Mouse (Mus musculus) cerebellum, postnatal 10 days (tissue): ENCODE data around the gene Foxp1.

Source experiments
- DNase-seq, 2 experiments: peaks; one replicate each; pipeline ENCODE4 v3.0.0; 2021; ENCODE audit warnings: mixed read lengths in 2 of 2

Foxp1 gene

DNA sequence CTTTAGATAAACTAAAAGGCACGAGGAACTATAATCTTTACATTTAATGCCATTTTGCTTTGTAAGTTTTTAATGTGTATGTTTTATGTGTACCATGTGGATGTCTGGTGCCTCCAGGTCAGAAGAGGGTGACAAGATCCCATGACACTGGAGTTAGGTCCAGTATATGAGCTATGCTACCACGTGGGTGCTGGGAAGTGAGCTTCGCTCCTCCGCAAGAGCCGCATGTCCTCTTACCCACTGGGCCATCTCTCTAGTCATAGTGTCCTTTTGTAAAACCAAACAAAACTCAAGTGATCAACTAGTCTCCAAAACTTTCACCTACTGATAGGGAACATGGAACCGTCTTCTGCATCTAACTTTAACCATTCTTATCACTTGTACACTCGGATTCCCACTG, 542.5 kb downstream of the Foxp1 start:
- no peak for DNase-seq

DNA sequence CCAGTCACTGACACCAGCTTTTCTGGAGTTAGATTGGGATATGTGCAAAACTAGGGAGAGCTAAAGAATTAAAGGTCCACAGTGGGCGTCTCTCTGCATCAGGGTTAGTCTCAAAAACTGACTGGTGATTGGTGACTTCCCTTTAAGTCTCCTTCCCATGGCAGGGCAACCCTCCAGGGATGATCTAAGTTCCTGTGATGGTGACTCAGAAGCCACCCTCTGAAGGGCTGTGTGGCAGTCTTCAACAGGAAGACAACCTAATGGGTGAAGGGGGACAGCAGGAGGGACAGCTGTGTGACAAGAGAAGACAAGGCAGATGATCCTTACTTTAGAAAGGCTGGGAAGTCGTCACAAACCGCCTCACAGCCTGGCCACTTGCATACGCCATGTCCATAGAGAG, 544.7 kb downstream of the Foxp1 start:
- DNase-seq = no peak

DNA sequence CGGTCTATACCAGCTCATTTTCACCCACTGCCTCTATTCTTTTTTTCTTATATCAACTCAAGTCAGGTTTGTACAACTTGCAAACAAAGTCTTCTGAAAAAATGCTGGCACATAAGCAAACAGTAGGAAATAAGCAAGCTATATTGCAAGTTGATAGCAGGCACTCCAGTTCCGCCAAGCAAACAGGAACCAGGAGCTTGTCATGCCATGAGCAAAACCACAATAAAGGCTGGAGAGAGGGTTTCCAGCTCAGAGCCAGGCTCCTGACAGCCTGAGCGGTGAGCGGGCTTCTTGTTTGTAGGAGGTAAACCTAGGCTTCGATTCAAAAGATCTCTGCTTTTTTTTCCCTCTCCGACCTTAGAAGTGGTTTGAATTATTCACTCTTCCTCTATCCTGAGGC, 546.6 kb downstream of the Foxp1 start:
- no peak for DNase-seq

DNA sequence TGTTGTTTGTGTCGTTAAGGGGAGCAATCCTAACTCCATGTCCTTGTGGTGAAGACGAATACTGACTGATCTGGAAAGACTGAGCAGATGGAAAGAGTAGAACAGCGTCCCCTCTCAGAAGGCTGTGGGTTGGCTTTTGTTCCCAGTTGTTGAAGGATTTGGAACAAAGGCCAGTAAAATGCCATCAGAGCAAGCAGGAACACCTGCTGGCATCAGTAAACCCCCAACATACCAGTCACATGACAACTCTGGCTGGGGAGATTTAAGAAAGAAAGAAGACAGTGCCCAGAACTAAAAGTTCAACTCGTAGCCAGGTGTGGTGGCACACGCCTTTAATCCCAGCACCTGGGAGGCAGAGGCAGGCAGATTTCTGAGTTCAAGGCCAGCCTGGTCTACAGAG, 549.1 kb downstream of the Foxp1 start:
- no peak for DNase-seq

DNA sequence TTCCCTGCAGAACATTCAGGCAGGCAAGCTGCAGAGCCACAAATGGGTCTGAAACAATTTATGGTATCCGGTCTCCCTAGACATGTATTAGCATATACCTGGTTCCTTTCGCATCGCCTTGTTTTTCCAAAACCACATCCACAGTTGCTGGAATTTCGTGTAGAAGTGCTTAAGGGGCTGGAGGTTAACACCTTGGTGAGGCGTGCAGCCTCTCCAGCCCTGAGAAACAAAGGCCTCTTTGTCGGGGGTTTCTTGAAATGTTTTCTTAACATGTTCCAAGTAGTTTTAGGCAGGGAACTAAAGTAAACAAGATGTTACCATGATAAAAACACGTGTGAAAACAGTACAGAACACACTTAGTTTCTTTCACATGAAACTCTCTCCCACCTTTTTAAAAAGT, 550.1 kb downstream of the Foxp1 start:
- no peak for DNase-seq

DNA sequence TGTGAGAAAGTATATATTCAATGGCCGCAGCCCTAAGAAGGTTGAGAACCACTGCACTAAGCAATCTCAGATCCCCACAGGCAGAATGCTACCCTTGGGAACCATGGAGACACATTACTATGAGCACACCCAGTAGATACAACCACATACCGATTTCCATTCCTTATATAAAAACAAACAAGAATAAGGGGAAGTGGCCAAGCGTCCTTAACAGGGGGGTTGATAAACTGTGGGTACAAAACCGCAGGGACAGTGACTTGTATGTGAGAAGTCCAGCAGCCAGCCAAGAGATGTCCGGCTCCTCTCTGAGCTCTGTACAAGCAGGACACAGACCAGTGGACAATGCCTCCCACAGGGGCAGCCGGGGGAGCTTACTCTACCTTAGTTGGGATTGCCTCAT, 563.2 kb downstream of the Foxp1 start:
- DNase-seq = no peak

DNA sequence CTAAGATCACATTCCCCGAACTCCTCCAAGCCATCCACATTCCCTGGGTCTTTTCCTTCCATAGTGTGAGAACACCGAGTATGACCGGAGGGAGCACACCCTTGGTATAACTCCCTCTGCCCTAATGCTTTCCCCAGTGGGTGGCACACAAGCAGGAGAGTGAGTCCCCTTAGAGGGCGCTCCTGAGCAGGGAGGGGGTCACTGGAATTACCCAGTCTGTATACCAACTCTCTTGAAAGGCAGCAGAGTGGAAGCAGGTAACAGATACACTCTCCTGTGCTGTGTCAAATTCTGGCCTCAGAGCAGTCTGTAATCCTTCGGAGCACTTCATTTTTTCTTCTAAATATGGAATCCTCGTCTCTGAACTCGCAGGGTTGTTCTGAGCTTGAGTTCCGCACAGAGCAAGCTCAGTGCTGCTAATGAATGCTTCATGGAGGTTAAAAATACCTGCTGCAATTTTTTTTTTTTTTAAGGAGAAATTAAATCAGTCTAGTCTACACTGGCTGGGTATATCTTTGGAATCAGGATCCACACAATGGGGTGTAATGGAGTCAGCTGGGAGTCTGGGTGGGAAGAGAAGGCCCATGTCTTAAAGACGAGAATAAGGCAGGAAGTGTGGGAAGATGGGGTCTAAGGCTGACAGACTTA, 565.9 kb downstream of the Foxp1 start:
- peak in 1 of 2 experiments; percentile 21 for DNase-seq

DNA sequence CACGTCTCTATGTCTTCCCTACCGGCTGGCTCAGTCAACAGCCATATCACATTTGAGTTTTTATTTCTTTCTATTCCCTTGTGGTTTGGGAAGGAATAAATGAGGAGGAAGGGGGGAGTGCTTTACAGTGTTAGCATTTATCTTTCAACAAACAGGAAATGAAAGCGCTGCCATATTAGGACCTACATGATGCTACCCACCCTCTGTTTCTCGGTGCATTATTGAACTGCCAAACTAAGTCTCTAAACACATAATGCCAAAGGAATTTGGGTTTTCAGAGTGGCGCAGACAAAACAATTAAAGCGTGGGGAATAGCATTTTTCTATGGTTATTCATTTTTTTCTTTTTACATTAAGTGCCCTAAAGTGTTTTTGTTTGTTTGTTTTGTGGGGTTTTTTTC, 566.8 kb downstream of the Foxp1 start:
- DNase-seq = no peak

DNA sequence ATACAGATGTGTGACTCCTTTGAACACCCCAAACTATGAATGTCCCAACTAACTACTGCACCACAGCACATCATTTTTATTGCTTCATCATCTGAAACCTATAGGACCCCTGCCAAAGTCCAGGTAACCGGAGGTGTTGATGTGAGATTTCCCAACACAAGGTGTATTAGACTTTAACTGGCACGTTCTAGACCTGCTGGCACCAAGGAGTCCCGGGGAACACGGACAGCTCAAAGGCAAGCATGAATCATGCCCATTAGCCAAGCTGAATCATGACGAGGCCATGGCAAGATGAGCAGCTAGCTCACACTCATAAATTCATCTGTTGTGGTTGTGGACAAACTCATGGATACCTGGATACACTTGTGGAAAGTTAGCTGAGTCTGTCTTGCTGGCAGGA, 568.1 kb downstream of the Foxp1 start:
- no peak for DNase-seq

DNA sequence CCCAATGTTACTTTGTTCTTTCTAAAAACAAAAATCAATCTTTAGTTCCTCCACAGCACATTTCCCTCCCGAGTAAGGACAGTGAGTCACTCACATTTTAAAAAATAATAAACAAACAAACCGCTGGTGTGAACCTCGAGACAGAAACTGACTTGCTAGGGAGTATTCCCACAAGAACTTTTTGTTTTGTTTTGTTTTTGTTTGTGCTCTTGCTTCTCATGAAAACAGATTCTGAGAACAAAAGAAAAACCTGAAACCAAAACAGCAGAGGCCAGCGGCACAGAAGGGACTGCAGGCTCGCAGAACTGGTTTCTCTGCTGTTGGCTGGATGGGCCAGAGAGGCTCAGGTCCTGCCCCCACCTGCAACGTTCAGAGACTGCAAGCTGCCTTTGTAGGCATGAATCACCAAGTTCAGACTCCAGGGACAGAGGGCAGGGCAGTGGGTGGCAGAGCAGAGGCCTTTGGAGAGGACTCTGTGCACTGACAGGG, 572.8 kb downstream of the Foxp1 start:
- DNase-seq = no peak

DNA sequence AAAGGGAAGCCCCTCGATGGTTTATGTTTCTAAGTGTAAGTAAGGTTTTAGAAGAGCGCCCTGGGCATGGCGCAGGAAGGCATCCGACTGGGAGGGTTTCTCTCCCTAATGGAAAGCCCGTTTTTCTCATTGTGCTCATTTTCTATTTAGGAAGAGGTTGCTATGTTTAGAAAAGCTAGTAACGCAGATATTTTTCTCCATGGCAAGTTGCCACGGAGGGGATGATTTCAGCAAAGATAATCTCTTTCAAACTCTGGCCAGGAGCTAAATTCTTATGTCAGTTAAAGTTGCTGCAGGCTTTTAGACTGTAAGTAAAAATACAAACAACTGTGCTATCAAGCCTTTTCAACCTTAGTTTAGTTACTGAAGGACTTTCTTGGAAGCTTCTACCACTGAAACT, 573.2 kb downstream of the Foxp1 start:
- DNase-seq = no peak

DNA sequence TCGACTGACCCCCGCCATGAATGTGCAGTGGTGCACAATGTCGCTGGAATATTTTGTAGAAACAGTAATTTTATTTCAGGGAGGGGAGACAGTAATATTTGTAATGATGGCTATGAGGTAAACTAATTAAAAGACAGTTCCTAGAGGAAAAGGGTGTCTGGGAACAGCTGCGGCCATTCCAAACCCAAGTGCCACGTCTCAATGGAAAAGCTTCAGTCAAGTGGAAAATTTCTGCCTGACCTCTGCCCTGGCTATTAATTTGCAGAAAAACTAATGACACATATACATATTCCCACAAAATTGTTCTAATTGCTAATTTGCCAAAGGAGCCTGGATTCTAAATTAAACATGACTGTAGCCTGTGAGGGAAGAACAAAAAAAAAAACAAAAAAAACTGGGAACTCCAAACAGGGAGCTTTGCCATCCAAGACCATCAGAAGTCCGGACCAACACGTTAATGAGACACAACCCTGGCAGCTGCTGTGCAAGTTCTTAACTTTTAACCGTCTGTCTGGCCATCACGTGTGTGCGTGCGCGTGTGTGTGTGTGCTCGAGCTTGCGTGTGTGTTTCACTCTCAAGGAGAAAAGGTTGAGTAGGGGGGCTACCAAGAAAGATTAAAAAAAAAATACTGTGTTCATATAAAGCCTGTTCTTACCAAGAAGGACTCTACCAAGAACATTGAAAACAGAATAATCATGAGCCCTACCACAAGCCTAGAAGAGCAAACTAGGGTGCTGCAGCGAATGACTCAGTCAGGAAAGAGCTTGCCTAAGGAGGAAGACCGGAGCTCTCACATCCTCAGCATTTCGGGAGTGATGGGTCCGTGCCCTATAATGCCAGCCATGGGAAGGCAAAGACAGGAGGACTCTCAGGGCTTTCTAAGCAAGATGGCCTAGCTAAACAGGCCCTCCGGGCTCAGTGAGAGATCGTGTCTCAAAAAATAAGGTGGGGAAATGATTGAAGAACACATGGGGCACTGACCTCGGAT, 574.1 kb downstream of the Foxp1 start:
- DNase-seq = no peak

DNA sequence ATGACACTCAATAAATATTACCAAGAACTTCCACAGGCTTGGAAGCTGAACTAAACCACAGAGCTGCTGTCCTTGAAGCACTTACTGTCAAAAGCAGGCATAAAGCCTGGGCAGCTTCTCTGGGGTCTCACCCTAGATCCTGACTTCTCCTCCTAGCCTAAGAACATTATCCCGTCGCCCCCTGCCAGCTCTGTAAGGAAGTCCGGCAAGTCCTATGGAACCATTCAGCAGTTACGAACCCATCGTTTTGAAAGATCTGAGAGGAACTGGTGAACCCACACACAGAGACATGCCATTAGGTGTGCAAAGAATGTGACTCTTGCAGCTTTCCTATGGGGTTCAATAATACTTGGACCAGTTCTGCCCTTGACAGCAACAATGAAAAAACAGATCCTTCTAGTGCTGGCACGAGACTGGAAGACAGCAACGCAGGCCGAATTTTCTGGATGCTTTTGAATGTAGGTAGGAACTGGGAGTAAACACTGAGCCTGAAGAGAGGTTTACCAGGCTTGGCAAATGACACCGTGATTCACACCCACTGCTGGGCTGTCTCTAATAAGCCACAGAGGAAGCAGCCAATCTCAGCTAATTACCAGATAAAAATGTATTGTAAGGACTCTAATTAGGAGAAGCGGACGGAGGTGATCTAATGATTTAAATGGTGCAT, 574.9 kb downstream of the Foxp1 start:
- DNase-seq = peak; percentile 19 to 30

DNA sequence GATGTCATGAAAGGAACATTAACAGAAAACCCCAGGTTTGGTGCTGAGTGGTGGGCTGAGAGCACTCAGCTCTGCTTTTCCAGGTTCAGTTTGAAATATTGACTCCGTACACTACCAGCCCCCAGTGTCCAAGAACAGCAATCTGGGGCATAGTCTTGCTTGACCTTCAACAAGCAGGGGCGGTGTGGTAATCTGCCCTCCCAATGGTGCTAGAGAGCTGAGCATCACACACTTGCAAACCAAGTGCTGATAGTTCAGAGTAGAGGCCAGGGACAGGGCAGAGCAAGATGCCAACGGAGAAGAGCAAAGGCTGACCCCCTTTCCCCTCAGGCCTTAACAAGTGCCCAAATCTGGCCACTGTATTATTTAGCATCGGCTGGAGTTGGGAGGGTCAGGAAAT, 575.8 kb downstream of the Foxp1 start:
- DNase-seq = no peak

DNA sequence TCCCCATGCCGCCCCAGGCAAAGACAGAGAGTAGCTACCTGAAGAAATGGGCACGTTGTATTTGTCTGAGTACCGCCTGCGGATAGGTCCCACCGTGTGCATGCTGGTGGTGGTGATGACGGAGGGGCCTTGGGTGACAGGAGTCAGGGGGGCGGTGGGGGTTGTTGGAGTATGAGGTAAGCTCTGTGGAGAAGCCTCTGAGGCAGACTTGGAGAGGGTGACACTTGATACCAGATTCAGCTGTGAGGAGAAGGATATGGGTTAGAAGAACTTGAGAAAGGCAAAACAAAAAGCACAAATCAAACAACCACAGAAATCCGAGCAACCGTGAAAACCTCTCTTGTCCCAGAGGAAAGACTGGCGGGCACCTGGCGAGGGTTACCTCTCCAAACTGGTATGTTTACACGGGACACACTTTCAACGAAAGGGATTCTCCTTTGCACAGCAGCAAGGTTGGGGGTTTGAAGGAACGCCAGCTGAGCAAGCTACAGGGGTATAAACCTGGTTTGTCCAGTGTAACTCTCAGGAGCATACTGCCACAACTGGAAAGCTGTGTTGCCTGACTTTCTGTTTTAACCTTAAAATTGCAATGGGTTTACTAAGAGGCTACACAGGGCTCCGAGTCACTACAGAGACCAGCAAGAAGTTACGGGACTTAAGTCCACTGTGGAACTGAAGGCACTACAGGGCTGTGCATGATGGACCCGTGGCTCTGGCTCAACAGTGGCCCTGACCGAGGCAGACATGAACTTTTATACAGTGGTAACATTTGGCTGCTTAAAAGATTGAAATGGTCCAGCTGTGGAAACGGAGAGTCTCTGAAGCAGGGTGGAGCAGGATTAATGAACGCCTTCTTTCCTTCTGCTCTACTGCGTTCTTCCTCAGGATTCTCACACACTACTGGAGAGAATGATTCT, 576.8 kb downstream of the Foxp1 start:
- DNase-seq = no peak

DNA sequence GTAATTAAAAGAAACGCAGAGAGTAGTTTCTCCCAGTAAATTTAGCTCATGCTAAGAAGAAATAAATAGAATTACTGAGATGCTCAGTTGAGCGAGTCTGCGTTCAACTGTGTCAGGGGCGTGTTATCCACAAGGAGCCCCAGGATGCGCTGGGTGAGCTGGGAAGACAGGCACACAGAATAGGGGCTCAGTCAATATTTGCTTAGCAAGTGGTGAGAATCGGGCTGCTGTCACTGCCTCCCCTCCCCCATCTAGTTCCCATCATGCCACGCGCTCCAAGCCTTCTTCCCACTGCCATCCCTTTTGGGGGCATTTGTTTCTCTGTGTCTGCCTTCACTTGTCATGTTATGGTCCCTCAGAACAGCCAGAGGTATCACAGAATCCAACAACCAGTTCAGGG, 584.2 kb downstream of the Foxp1 start:
- DNase-seq = no peak

DNA sequence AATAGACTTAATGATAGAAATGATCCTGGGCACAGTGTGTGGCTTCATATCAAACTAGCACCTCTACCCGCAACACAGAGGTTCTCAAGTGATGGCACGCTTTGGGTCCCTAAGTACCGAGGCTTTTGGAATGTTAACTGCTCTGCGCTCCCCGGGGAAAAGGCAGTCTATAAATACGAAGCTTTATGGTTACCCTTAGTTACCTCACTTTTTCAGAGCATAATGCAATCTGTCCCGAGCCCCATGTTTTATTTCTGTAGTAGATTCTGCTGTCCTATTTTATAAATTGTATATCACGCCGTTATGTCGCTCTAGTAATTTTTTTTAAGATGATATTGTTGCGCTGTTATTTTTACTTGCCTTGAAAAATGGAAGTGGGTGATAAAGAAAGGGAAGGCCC, 585.0 kb downstream of the Foxp1 start:
- DNase-seq = no peak

DNA sequence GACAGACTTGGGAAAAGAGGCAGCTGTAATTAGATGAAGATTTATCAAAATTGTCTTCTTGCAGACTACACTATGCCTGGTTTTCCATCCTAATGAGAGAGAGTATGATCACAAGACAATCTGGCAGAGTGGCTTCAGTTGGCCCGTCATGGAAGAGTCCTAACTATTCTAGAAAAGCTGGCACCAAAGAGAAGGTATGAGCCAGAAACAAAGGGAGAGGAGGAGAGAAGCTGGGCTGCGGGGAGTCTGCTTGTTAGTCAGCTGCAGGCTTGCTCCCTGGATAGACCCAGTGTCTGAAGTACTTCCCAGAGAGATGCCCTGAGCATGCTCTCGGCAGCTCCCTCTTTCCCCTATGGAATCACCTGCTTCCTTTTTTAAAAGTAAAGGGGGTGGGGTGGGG, 586.1 kb downstream of the Foxp1 start:
- peak; percentile 20 to 32 for DNase-seq

DNA sequence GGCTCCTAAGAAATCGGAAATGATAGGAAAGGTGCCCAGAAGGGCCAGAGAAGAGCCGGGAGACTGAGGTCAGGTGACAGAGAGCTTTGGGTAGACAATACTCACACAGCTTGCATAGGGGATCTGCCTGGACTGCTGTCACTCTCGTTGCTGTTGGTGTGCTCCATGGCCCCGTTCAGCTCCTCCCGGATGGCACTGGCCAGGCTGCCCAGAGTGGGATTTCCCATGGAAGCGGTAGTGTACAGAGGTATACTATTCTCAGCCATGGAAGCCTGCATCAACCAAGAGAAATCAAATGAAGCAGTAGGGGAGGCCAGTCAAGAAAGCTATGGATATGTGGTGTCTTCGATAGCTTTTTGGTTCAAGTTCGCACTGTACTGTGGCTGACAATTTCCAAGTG, 587.4 kb downstream of the Foxp1 start:
- no peak for DNase-seq

DNA sequence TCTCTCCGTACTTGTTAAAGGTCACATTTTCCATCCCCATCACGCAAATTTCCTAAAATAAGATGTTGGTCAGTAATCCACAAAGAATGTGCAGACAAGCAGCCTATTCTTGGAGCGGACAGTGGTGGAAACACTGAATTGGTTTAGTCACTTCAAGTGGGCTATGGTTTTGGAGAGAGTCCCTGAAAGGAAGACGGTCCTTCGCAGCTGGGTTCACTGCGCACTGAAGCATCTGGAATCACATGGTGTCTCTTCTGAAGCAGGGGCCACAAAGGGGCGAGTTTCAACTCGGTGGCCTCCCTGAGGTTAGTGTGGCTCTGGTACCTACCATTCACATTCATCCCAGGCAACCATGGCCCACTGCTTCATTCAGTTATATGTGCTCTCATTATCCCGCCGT, 588.1 kb downstream of the Foxp1 start:
- no peak for DNase-seq

DNA sequence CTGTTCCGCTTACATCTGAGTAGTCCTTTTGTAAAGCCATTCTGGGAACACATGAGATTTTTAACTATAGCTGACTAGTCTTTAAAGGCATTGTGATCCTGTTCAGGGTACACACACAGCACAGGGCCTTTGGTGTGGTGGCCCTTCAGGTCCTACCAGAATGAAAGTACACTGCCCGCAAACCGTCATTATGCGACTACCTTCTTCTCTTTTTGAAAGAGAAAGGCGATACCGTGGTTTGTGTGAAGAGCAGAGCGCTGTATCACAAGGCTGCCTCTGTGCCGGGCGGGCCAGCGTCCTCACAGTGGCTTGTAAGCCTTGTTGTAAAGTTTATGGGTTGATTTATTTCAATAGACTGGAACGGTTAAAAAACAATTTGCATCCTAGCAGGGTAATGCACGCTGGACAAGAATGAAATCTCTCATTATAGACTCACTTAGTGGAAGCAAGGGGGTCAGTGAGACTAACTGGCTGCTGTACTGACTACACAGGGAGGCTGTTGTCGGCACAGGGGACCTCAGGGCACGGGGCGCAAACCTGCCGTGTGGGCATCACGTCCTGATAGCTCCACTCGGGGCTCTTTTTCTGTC, 589.3 kb downstream of the Foxp1 start:
- DNase-seq = no peak
